Mouse (Mus musculus): Measurements from ENCODE around the gene Cyth2. TPM values are rescaled to one million over a fixed set of nuclear protein-coding genes. Genes with fewer than 3 reads are reported as not detected.

Cyth2 gene
- polyA plus RNA-seq, 1 experiment = 112 TPM

DNA sequence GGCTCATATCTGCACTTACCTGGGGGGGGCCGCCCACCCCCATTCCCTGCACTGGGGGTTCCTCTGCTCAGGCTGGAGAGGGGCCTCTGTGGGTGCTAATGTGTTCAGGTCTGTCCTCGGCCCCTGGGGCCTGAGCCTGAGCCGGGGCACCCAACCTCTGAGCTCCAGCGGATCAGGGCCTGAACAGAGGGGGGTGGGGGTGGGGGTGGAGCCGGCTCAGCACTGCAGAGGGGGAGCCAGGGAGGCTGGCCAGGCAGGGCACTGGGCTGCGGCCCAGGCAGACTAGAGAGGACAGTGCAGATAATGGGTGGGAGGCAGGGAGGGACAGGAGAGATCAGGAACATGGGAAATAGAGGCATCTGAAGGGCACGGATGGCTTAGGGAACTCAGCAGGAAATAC is 10.2 kb upstream of the Cyth2 start, which contains the start of gene Kcnj14:
Gene Kcnj14, minus strand, starts transcription at position 185 of the 400 bp plus-strand sequence.
- no peak for DNase-seq
- Histone ChIP-seq H3K27ac (ENCODE audit: insufficient read depth, low read length) (no peak within 1 kb of the TSS), H3K4me3 (replicated peaks; ENCODE audit: insufficient read depth, low read depth, low read length) (no peak within 1 kb of the TSS), H3K27me3 (ENCODE audit: control insufficient read depth, insufficient read depth, low read length) (no peaks in the 10 kb centered on the region), H3K4me1 (ENCODE audit: control insufficient read depth, insufficient read depth, low read length) (no peaks in the 10 kb centered on the region)
- WGBS = 56% methylated on average over 7 of the region's 7 CpGs
- TF ChIP-seq CTCF (IDR thresholded peaks at IDR 0.05; ENCODE audit: borderline replicate concordance, insufficient read depth, low read depth, low read length) (no peak), POLR2A (IDR thresholded peaks at IDR 0.05; ENCODE audit: borderline replicate concordance, insufficient read depth, low read length) (no peak)

DNA sequence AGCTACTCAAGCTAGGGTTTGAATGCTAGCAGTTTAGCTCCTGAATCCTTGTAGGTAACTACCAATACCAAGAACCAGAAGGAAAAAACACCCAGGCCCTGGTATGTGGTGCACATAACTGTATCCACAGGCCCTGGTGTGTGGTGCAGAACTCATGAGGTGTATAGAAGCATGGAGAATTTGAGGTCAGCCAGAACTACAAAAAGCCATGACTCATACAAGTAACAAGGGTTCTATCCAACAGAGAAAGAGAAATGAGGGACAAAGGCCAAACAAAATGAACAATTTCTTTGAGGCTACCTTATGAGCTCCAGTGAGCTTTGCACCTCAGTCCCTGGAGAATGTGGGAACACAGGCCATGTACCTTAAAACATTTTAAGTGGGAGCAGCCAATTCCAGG is 6.5 kb upstream of the Cyth2 start:
- no peak overlapping the region for H3K27ac ChIP-seq (ENCODE audit: insufficient read depth, low read length)
- DNase-seq = no peak
- no peaks in the 10 kb centered on the region for H3K4me1 ChIP-seq (ENCODE audit: control insufficient read depth, insufficient read depth, low read length)
- no peak for TF ChIP-seq CTCF (IDR thresholded peaks at IDR 0.05; ENCODE audit: borderline replicate concordance, insufficient read depth, low read depth, low read length)
- TF ChIP-seq POLR2A (IDR thresholded peaks at IDR 0.05; ENCODE audit: borderline replicate concordance, insufficient read depth, low read length) = no peak
- H3K4me3 ChIP-seq (replicated peaks; ENCODE audit: insufficient read depth, low read depth, low read length) = no peak overlapping the region
- no peaks in the 10 kb centered on the region for H3K27me3 ChIP-seq (ENCODE audit: control insufficient read depth, insufficient read depth, low read length)

DNA sequence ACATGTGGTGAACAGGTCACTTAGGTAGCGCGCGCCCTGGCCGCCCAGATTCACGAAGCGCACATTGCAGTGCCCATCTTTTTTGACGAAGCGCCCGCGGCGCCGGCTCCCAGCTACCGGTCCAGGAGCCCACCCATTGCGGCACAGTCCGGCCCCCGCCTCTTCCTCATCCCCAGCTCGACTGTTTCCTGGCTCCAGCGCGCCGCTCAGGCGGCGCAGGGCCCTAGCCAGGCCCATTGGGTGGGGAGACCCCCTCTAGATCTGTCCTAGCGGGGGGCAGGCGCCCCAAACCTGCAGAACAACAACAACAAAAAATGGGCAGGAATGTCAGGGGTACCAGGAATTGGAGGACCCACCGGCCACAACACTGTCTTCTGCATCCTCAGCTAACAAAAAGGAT is 5.5 kb upstream of the Cyth2 start:
- Histone ChIP-seq H3K27ac (ENCODE audit: insufficient read depth, low read length) (no peak overlapping the region), H3K4me3 (replicated peaks; ENCODE audit: insufficient read depth, low read depth, low read length) (no peak overlapping the region), H3K27me3 (ENCODE audit: control insufficient read depth, insufficient read depth, low read length) (no peaks in the 10 kb centered on the region), H3K4me1 (ENCODE audit: control insufficient read depth, insufficient read depth, low read length) (no peaks in the 10 kb centered on the region)
- TF ChIP-seq POLR2A (IDR thresholded peaks at IDR 0.05; ENCODE audit: borderline replicate concordance, insufficient read depth, low read length) (no peak), CTCF (IDR thresholded peaks at IDR 0.05; ENCODE audit: borderline replicate concordance, insufficient read depth, low read depth, low read length) (no peak)
- WGBS = 15% methylated on average over 25 of the region's 25 CpGs
- no peak for DNase-seq

DNA sequence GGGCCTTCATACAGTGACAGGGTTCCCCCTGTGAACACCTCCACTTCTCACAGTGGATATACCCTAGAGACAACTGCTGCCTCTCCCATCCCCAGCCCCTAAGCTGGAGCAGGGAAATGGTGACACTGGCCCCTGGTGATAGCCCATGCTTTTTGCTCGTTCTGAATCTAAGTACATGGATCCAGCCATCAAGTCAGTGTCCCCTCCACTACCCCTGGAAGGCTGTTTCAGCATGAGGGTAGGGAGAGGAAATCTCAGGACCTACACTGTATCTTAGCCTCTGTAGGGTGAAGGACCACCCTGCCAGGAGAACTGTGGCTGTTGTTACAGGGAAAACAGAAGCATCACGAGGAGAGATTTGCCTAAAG is 1.6 kb upstream of the Cyth2 start:
- H3K4me3 ChIP-seq (replicated peaks; ENCODE audit: insufficient read depth, low read depth, low read length) = no peak overlapping the region
- H3K27me3 ChIP-seq (ENCODE audit: control insufficient read depth, insufficient read depth, low read length) = no peaks in the 10 kb centered on the region
- peaks cover 4% of the 10 kb centered on the region for H3K4me1 ChIP-seq (ENCODE audit: control insufficient read depth, insufficient read depth, low read length)
- WGBS = 56% methylated on average over 2 of the region's 2 CpGs
- no peak for DNase-seq
- TF ChIP-seq POLR2A (IDR thresholded peaks at IDR 0.05; ENCODE audit: borderline replicate concordance, insufficient read depth, low read length) (no peak), CTCF (IDR thresholded peaks at IDR 0.05; ENCODE audit: borderline replicate concordance, insufficient read depth, low read depth, low read length) (no peak)
- no peak overlapping the region for H3K27ac ChIP-seq (ENCODE audit: insufficient read depth, low read length)

DNA sequence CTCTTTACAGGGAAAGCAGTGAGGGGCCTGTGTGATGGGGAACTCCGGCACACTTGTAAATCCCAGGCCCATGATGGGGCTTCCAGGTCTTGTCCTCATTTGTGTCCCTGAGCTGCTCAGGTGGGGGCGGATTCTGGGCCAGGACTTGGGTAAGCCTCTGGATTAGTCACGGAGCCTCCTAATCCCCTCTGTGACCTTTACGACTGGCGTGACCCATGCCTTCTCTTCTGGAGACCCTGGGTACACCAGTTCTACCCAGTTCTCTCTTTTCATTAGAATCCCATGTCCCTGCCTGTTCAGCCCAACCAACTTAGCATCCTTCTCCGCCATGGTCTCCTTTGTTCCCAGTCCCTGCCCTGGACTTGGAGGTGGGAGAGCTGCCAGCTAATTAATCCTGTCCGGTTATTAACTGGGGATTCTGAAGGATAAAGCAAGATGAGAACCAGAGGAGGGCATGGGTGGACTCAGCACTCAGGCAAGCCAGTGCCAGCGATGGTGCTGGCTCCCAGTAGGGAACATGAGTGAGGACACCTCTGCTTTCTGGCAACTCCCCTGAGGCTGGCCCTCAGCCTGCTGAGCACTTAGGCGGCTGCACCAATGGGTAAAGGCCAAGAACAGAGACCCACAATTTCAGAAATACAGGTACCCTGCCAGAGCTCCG is 1.1 kb upstream of the Cyth2 start:
- no peaks in the 10 kb centered on the region for H3K27me3 ChIP-seq (ENCODE audit: control insufficient read depth, insufficient read depth, low read length)
- peaks cover 5% of the 10 kb centered on the region for H3K4me1 ChIP-seq (ENCODE audit: control insufficient read depth, insufficient read depth, low read length)
- peak; percentile 39 to 41 for DNase-seq
- 30% methylated on average over 10 of the region's 10 CpGs for WGBS
- no peak overlapping the region for H3K27ac ChIP-seq (ENCODE audit: insufficient read depth, low read length)
- H3K4me3 ChIP-seq (replicated peaks; ENCODE audit: insufficient read depth, low read depth, low read length) = no peak overlapping the region
- TF ChIP-seq POLR2A (IDR thresholded peaks at IDR 0.05; ENCODE audit: borderline replicate concordance, insufficient read depth, low read length) (no peak), CTCF (IDR thresholded peaks at IDR 0.05; ENCODE audit: borderline replicate concordance, insufficient read depth, low read depth, low read length) (no peak)

DNA sequence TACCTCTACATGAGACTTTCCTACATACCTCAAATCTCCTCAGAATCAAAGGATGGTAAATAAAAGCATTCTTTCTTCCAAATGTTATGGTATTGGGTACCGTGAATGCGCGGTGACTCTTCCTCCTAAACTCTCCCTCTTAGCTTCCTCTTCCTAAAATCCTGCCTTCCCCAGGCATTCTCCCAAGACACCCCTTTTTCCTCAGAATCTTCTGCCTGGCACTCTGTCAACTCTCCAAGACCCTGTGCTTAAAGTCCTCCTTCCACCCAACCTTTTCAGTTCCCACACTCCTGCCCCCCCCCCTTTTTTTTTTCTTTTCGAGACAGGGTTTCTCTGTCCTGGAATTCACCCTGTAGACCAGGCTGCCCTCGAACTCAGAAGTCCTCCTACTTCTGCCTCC is 460 bp upstream of the Cyth2 start:
- DNase-seq = no peak
- no peaks in the 10 kb centered on the region for H3K27me3 ChIP-seq (ENCODE audit: control insufficient read depth, insufficient read depth, low read length)
- peak overlapping the region; percentile 37 for H3K4me3 ChIP-seq (replicated peaks; ENCODE audit: insufficient read depth, low read depth, low read length)
- H3K27ac ChIP-seq (ENCODE audit: insufficient read depth, low read length) = no peak overlapping the region
- H3K4me1 ChIP-seq (ENCODE audit: control insufficient read depth, insufficient read depth, low read length) = peaks cover 11% of the 10 kb centered on the region
- 3% methylated on average over 5 of the region's 5 CpGs for WGBS
- TF ChIP-seq CTCF (IDR thresholded peaks at IDR 0.05; ENCODE audit: borderline replicate concordance, insufficient read depth, low read depth, low read length) = no peak
- TF ChIP-seq POLR2A (IDR thresholded peaks at IDR 0.05; ENCODE audit: borderline replicate concordance, insufficient read depth, low read length) = no peak

DNA sequence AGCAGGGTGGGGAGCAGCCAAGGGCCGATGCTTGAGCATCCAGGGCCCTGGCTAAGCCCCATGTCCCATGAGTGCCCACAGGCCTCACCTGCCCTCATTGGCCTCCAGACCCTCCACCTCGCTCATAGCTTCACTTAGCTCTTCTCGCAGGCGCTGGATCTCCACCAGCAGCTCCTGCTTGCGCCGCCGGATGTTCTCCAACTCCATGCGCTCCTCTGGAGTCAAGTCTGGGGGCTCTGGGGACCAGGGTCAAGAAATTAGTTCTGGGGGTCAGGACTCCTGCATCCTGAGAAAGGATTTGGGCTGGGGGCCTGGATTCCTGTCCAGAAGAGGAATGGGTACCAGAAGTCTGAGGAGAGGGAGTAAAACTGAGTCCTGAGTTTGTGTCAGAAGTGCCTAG is 1.5 kb downstream of the Cyth2 start:
- Histone ChIP-seq H3K4me1 (ENCODE audit: control insufficient read depth, insufficient read depth, low read length) (peaks cover 23% of the 10 kb centered on the region), H3K4me3 (replicated peaks; ENCODE audit: insufficient read depth, low read depth, low read length) (peak overlapping the region; percentile 96), H3K27me3 (ENCODE audit: control insufficient read depth, insufficient read depth, low read length) (no peaks in the 10 kb centered on the region), H3K27ac (ENCODE audit: insufficient read depth, low read length) (no peak overlapping the region)
- no peak for TF ChIP-seq POLR2A (IDR thresholded peaks at IDR 0.05; ENCODE audit: borderline replicate concordance, insufficient read depth, low read length)
- TF ChIP-seq CTCF (IDR thresholded peaks at IDR 0.05; ENCODE audit: borderline replicate concordance, insufficient read depth, low read depth, low read length) = no peak
- no peak for DNase-seq
- WGBS = 70% methylated on average over 8 of the region's 8 CpGs

DNA sequence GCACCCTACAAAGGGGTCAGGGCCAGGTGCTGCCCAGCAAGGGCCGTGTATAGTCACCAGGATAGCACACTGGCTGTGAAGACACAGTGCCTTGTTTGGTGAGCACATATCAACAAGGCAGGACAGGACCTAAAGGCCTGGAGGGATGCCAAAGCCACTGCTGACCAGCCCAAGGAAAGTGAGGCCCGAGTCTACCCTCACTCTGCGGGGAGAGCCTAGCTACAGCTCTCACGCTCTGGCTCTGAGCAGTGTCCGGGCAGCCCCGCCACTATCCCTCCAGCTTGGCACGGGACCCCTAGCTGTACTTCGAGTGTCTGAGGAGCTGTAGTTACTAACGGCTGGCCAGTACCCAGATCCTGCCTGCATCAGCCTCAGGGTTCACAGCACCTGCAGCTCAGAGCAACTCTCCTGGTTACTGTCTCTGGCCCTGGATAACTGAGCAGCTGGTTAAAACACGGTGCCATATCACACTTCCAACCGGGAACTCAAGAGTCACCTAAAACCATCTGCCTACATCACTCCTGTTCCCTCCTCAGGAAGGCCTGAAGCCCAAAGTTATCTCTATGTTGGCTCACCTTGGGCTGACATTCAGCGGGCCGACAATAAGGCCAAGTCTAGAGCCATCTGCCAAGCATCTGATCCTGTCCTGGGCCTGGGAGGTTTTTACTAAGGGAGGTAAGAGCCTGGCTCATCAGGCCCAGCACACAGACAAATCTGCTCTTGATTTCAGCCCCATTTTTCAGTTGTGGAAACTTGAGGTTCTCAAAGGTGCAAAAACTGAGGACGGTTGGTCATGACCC is 4.9 kb downstream of the Cyth2 start:
- DNase-seq = peak; percentile 48 to 62
- WGBS = 16% methylated on average over 14 of the region's 14 CpGs
- TF ChIP-seq POLR2A (IDR thresholded peaks at IDR 0.05; ENCODE audit: borderline replicate concordance, insufficient read depth, low read length) = no peak
- no peak for TF ChIP-seq CTCF (IDR thresholded peaks at IDR 0.05; ENCODE audit: borderline replicate concordance, insufficient read depth, low read depth, low read length)
- Histone ChIP-seq H3K4me1 (ENCODE audit: control insufficient read depth, insufficient read depth, low read length) (peaks cover 23% of the 10 kb centered on the region), H3K27ac (ENCODE audit: insufficient read depth, low read length) (peak overlapping the region; percentile 36; the same call in 1 of the 2 replicates), H3K27me3 (ENCODE audit: control insufficient read depth, insufficient read depth, low read length) (no peaks in the 10 kb centered on the region), H3K4me3 (replicated peaks; ENCODE audit: insufficient read depth, low read depth, low read length) (no peak overlapping the region)

Measured in cerebellum, adult 2 months (tissue).